Mouse (Mus musculus) gonadal fat pad, adult 2 months (tissue): ENCODE measurements around the gene Enox1. TPM values are rescaled to one million over a fixed set of nuclear protein-coding genes. Genes with fewer than 3 reads are reported as not detected.

Experiments used
- DNase-seq: peaks from one replicate; pipeline ENCODE4 v3.0.0-alpha.2; 2012; ENCODE audit warnings: low read depth
- polyA plus RNA-seq: library from polyadenylated mRNA; depleted of rRNA; stranded (reverse); fragments of >200 nt; gene quantifications from 2 replicates; pipeline ENCODE4 v1.2.3, GENCODE M21; 2012; rRNA removed

Gene Enox1
- polyA plus RNA-seq, 1 experiment = 1.6 TPM

- DNase-seq = no peak
Measured at GRCm38 (mm10) chr14:77682888-77683555, 526.5 kb downstream of the Enox1 start.

GRCm38 (mm10) chr14:77689816-77690215 is 533.3 kb downstream of the Enox1 start:
- no peak for DNase-seq

GRCm38 (mm10) chr14:77705006-77705405 is 548.4 kb downstream of the Enox1 start:
- DNase-seq = no peak

GRCm38 (mm10) chr14:77706511-77707246 is 550.1 kb downstream of the Enox1 start:
- DNase-seq = no peak

- no peak for DNase-seq
Measured at GRCm38 (mm10) chr14:77707279-77707678, 550.7 kb downstream of the Enox1 start.

GRCm38 (mm10) chr14:77708354-77709150 is 552.0 kb downstream of the Enox1 start:
- no peak for DNase-seq

GRCm38 (mm10) chr14:77714931-77715535 is 558.5 kb downstream of the Enox1 start:
- DNase-seq = no peak

GRCm38 (mm10) chr14:77716981-77717380 is 560.4 kb downstream of the Enox1 start:
- no peak for DNase-seq

- no peak for DNase-seq
Measured at GRCm38 (mm10) chr14:77718814-77719213, 562.3 kb downstream of the Enox1 start.

- DNase-seq = no peak
Measured at GRCm38 (mm10) chr14:77738056-77738455, 581.5 kb downstream of the Enox1 start.

- no peak for DNase-seq
Measured at GRCm38 (mm10) chr14:77738751-77739365, 582.3 kb downstream of the Enox1 start.

GRCm38 (mm10) chr14:77739376-77739775 is 582.8 kb downstream of the Enox1 start:
- DNase-seq = no peak

- no peak for DNase-seq
Measured at GRCm38 (mm10) chr14:77744638-77745240, 588.2 kb downstream of the Enox1 start.

GRCm38 (mm10) chr14:77748920-77749319 is 592.4 kb downstream of the Enox1 start:
- DNase-seq = no peak

Other genes with a start within 250 kb of the Enox1 start
- 1.9 and 2.8 TPM in 2 replicates for gene Ccdc122, start 120.0 kb upstream of the Enox1 start, polyA plus RNA-seq
- 8.5 and 8.8 TPM in 2 replicates for gene Lacc1, start 119.9 kb upstream of the Enox1 start, polyA plus RNA-seq